Mouse (Mus musculus) embryonic fibroblast, embryonic 13.5 days (primary cell): ENCODE results near the gene Col1a2.

Experiments
- CTCF ChIP-seq: IDR thresholded peaks from 2 replicates; pipeline ENCODE4 v1.5.1; 2011; ENCODE audit warnings: mild to moderate bottlenecking, control low read depth, low read length, moderate library complexity, borderline replicate concordance; ENCODE audit not compliant: insufficient read depth
- POLR2A ChIP-seq: IDR thresholded peaks from 2 replicates; pipeline ENCODE4 v1.6.1; 2011; ENCODE audit warnings: low read depth, mild to moderate bottlenecking, control low read depth, low read length, moderate library complexity

DNA sequence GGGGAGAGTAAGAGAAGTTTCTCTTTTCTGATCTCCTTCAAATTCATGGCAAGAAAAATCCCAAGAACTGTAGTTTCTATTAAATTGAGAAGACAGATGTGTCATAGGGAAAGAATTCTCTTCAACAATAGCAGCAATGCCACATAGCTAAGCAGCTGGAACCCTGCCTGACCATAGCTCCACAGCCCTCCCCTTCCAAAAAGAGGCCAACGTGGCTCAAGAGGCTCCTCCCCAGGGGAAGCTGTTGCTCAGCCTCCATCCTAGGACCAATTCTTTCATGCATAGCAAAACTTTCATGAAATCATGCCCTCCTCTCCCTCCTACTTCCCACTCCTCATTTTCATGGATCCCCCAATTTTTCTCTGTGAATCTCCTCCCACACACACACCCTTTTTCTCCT is 16.3 kb upstream of the Col1a2 start:
- TF ChIP-seq CTCF: no peak
- peak; percentile 56 for TF ChIP-seq POLR2A
